Mouse (Mus musculus): ENCODE results near the gene Col28a1.

GRCm38 (mm10) chr6:8101224-8101623 is 91.2 kb downstream of the Col28a1 start:
- TF ChIP-seq CTCF (IDR thresholded peaks at IDR 0.05; ENCODE audit: insufficient read depth, low read depth, low read length), result no peak
- no peak for TF ChIP-seq POLR2A (IDR thresholded peaks at IDR 0.05; ENCODE audit: insufficient read depth, low read depth, low read length)
